Mouse (Mus musculus): ENCODE data around the gene Parva. TPM values are rescaled to one million over a fixed set of nuclear protein-coding genes. Genes with fewer than 3 reads are reported as not detected.
A peak's percentile ranks its signal among the peaks of the same experiment; 100 is the strongest.

The Parva gene
- polyA plus RNA-seq (2015; fragmentation: Nextera tagmentation; extraction: Ambion mirVana): 8.0 and 8.6 TPM in 2 replicates

GRCm38 (mm10) chr7:112427357-112428157, at the start of gene Parva:
TSS of gene Parva (plus strand) at chr7:112427505.
- WGBS (ENCODE audit: insufficient replicate concordance): 1% methylated on average over 40 of the region's 49 CpGs
- peak within 1 kb of the TSS; percentile 78 for H3K9ac ChIP-seq (replicated peaks)
- peak within 1 kb of the TSS; percentile 71 for H3K4me2 ChIP-seq (ENCODE audit: low read depth, low read length)
- H3K36me3 ChIP-seq (replicated peaks; ENCODE audit: insufficient read depth, low read length): no peaks in the 10 kb centered on the region
- ATAC-seq (peak; percentile 78), DNase-seq (peak; percentile 50)
- H3K27me3 ChIP-seq (ENCODE audit: insufficient read depth, low read length): 0 out of 2 replicates have a peak, but pooled peaks cover 4% of the 10 kb centered on the region
- H3K4me1 ChIP-seq (ENCODE audit: insufficient read depth): no peaks in the 10 kb centered on the region
- H3K4me3 ChIP-seq (ENCODE audit: low read depth, low read length): peak within 1 kb of the TSS; percentile 63
- peak within 1 kb of the TSS; percentile 89 for H3K27ac ChIP-seq (ENCODE audit: low read depth)
- H3K9me3 ChIP-seq (ENCODE audit: low read length): no peaks in the 10 kb centered on the region
- TF ChIP-seq CTCF (IDR thresholded peaks at IDR 0.05; ENCODE audit: low read depth) (no peak), EP300 (IDR thresholded peaks at IDR 0.05; ENCODE audit: low read depth) (no peak)

GRCm38 (mm10) chr7:112378056-112378455, 49.2 kb upstream of the Parva start:
- H3K27ac ChIP-seq (ENCODE audit: low read depth): no peak overlapping the region
- WGBS (ENCODE audit: insufficient replicate concordance): 73% methylated on average over 5 of the region's 5 CpGs

GRCm38 (mm10) chr7:112378476-112378875, 48.8 kb upstream of the Parva start:
- no peaks in the 10 kb centered on the region for H3K36me3 ChIP-seq (replicated peaks; ENCODE audit: insufficient read depth, low read length)
- H3K9me3 ChIP-seq (ENCODE audit: low read length): no peaks in the 10 kb centered on the region
- DNase-seq: no peak
- no peak overlapping the region for H3K4me3 ChIP-seq (ENCODE audit: low read depth, low read length)
- peaks cover 15% of the 10 kb centered on the region for H3K4me1 ChIP-seq (ENCODE audit: insufficient read depth)
- no peak overlapping the region for H3K27ac ChIP-seq (ENCODE audit: low read depth)
- H3K27me3 ChIP-seq (ENCODE audit: insufficient read depth, low read length): no peaks in the 10 kb centered on the region
- no peak overlapping the region for H3K9ac ChIP-seq (replicated peaks)
- no peak overlapping the region for H3K4me2 ChIP-seq (ENCODE audit: low read depth, low read length)
- no peak for ATAC-seq
- TF ChIP-seq CTCF (IDR thresholded peaks at IDR 0.05; ENCODE audit: low read depth) (no peak), EP300 (IDR thresholded peaks at IDR 0.05; ENCODE audit: low read depth) (no peak)
- 78% methylated on average over 5 of the region's 5 CpGs for WGBS (ENCODE audit: insufficient replicate concordance)

More at GRCm38 (mm10) chr7:112378056-112378455, 49.2 kb upstream of the Parva start:
- Histone ChIP-seq H3K4me2 (ENCODE audit: low read depth, low read length) (no peak overlapping the region), H3K27me3 (ENCODE audit: insufficient read depth, low read length) (no peaks in the 10 kb centered on the region), H3K4me3 (ENCODE audit: low read depth, low read length) (no peak overlapping the region), H3K9ac (replicated peaks) (no peak overlapping the region), H3K4me1 (ENCODE audit: insufficient read depth) (peaks cover 17% of the 10 kb centered on the region), H3K9me3 (ENCODE audit: low read length) (no peaks in the 10 kb centered on the region), H3K36me3 (replicated peaks; ENCODE audit: insufficient read depth, low read length) (no peaks in the 10 kb centered on the region)
- TF ChIP-seq EP300 (IDR thresholded peaks at IDR 0.05; ENCODE audit: low read depth): no peak
- TF ChIP-seq CTCF (IDR thresholded peaks at IDR 0.05; ENCODE audit: low read depth): no peak
- DNase-seq (no peak), ATAC-seq (no peak)

GRCm38 (mm10) chr7:112386521-112386920, 40.8 kb upstream of the Parva start:
- no peak overlapping the region for H3K4me3 ChIP-seq (ENCODE audit: low read depth, low read length)
- H3K9me3 ChIP-seq (ENCODE audit: low read length): no peaks in the 10 kb centered on the region
- H3K36me3 ChIP-seq (replicated peaks; ENCODE audit: insufficient read depth, low read length): no peaks in the 10 kb centered on the region
- ATAC-seq (peak; percentile 83), DNase-seq (peak; percentile 25)
- peak overlapping the region; percentile 81 for H3K27ac ChIP-seq (ENCODE audit: low read depth)
- no peak for TF ChIP-seq EP300 (IDR thresholded peaks at IDR 0.05; ENCODE audit: low read depth)
- no peak for TF ChIP-seq CTCF (IDR thresholded peaks at IDR 0.05; ENCODE audit: low read depth)
- H3K4me1 ChIP-seq (ENCODE audit: insufficient read depth): peaks cover 17% of the 10 kb centered on the region
- no peak overlapping the region for H3K4me2 ChIP-seq (ENCODE audit: low read depth, low read length)
- no peaks in the 10 kb centered on the region for H3K27me3 ChIP-seq (ENCODE audit: insufficient read depth, low read length)
- H3K9ac ChIP-seq (replicated peaks): no peak overlapping the region
- 45% methylated on average over 5 of the region's 5 CpGs for WGBS (ENCODE audit: insufficient replicate concordance)

GRCm38 (mm10) chr7:112387876-112388275, 39.4 kb upstream of the Parva start:
- Histone ChIP-seq H3K4me3 (ENCODE audit: low read depth, low read length) (no peak overlapping the region), H3K27ac (ENCODE audit: low read depth) (peak overlapping the region; percentile 81), H3K36me3 (replicated peaks; ENCODE audit: insufficient read depth, low read length) (no peaks in the 10 kb centered on the region), H3K9ac (replicated peaks) (no peak overlapping the region; the same call in 1 of the 2 replicates), H3K9me3 (ENCODE audit: low read length) (no peaks in the 10 kb centered on the region), H3K27me3 (ENCODE audit: insufficient read depth, low read length) (no peaks in the 10 kb centered on the region), H3K4me1 (ENCODE audit: insufficient read depth) (peaks cover 17% of the 10 kb centered on the region), H3K4me2 (ENCODE audit: low read depth, low read length) (no peak overlapping the region)
- TF ChIP-seq CTCF (IDR thresholded peaks at IDR 0.05; ENCODE audit: low read depth) (no peak), EP300 (IDR thresholded peaks at IDR 0.05; ENCODE audit: low read depth) (no peak)
- DNase-seq (no peak), ATAC-seq (peak; percentile 86)
- 40% methylated on average over 5 of the region's 5 CpGs for WGBS (ENCODE audit: insufficient replicate concordance)

- no peaks in the 10 kb centered on the region for H3K27me3 ChIP-seq (ENCODE audit: insufficient read depth, low read length)
- H3K9ac ChIP-seq (replicated peaks): no peak overlapping the region
- no peak overlapping the region for H3K4me3 ChIP-seq (ENCODE audit: low read depth, low read length)
- H3K27ac ChIP-seq (ENCODE audit: low read depth): peak overlapping the region; percentile 81
- ATAC-seq (peak; percentile 85), DNase-seq (no peak)
- H3K4me1 ChIP-seq (ENCODE audit: insufficient read depth): peaks cover 17% of the 10 kb centered on the region
- TF ChIP-seq CTCF (IDR thresholded peaks at IDR 0.05; ENCODE audit: low read depth) (0 out of 2 replicates have a peak, but pooled peaks have one; percentile 6), EP300 (IDR thresholded peaks at IDR 0.05; ENCODE audit: low read depth) (no peak)
- H3K36me3 ChIP-seq (replicated peaks; ENCODE audit: insufficient read depth, low read length): no peaks in the 10 kb centered on the region
- 43% methylated on average over 5 of the region's 5 CpGs for WGBS (ENCODE audit: insufficient replicate concordance)
- H3K9me3 ChIP-seq (ENCODE audit: low read length): no peaks in the 10 kb centered on the region
- no peak overlapping the region for H3K4me2 ChIP-seq (ENCODE audit: low read depth, low read length)
These were observed 38.9 kb upstream of the Parva start for GRCm38 (mm10) chr7:112388363-112388875.
